Mouse (Mus musculus) Patski (cell line): ENCODE data around the gene Slc1a3. TPM values are rescaled to one million over a fixed set of nuclear protein-coding genes. Genes with fewer than 3 reads are reported as not detected.

Experiments
- ATAC-seq: fragments of 100-300 bp; one replicate; pipeline ENCODE4 v1.8.0; 2021
- CTCF ChIA-PET: fragments of 350-600 bp; sonication (Branson Sonifier 250); formaldehyde crosslinking; loops from one replicate; lab custom pipeline; 2022; ENCODE audit warnings: inconsistent platforms; lab: Charles Lee
- POLR2A ChIA-PET: fragments of 350-600 bp; sonication (Branson Sonifier 250); formaldehyde crosslinking; loops from one replicate; lab custom pipeline; 2022; ENCODE audit warnings: antibody characterized with exemption, inconsistent platforms; lab: Charles Lee
- DNase-seq: peaks from one replicate; pipeline ENCODE4 v3.0.0-alpha.2; 2011; ENCODE audit warnings: low read depth, low spot score
- H3K27me3 ChIP-seq: fragments of 371-371 bp; one replicate; pipeline ENCODE4 v1.5.1; 2021
- CTCF ChIP-seq: fragments of 100-300 bp; IDR thresholded peaks from one replicate; pipeline ENCODE4 v1.5.1; 2021
- in situ Hi-C: fragments of 300-500 bp; cut with MboI; formaldehyde crosslinking; loops from 3 replicates; pipeline ENCODE4 v1.11.1; 2018; ENCODE audit warnings: low pct_unique_long_range_greater_than_20kb, mixed read lengths
- polyA plus RNA-seq: library from polyadenylated mRNA; unstranded; gene quantifications from one replicate; pipeline ENCODE4 v1.2.3, GENCODE M21; 2021

Gene Slc1a3
- polyA plus RNA-seq, 1 experiment from 2014 or later: 8.8 TPM

DNA sequence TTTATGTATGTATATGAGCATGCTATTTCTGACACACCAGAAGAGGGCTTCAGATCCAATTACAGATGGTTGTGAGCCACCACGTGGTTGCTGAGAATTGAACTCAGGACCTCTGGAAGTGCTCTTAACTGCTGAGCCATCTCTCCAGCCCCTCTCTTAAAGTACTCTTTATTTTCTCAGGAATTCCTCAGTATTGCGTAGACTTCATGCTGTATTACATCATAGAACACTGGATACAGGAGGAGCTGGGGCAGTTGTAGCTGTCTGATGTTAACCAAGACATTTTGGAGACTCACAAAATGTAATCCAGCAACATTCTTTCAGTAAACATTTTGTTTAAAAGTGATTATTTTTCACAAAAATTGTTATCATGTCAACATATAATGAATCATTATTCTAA, 73.3 kb downstream of the Slc1a3 start:
- ATAC-seq (no peak), DNase-seq (no peak)
- TF ChIP-seq CTCF: no peak
- in situ Hi-C loops: no loop called here
- ChIA-PET POLR2A (interaction anchor here (0.7 kb wide), 1 partner anchor 186 kb away, joined by 7 read pairs; no protein-coding TSS in a partner anchor), CTCF (interaction anchor here (1.4 kb wide), 1 partner anchor 10 kb away, joined by 4 read pairs; no protein-coding TSS in a partner anchor)
- no peaks in the 10 kb centered on the region for H3K27me3 ChIP-seq

DNA sequence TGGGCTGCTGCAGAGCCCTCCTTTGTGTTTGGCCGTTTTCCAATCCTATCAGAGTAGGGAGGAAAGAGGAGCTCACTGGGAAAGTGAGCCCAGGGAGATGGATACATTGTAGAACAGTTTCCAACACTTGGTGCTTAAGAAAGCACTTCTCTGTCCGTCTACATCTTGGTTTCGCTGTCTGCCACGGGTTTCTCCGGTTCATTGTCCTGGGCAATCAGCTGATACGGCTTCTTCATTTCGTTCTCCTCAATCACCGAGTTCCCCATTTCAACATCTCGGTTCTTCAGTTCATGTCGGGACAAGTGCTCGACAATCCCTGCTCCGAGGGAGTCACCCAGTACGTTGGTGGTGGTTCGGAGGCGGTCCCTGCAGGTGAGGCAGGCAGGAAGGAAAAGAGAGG, 74.6 kb downstream of the Slc1a3 start:
- no peak for TF ChIP-seq CTCF

DNA sequence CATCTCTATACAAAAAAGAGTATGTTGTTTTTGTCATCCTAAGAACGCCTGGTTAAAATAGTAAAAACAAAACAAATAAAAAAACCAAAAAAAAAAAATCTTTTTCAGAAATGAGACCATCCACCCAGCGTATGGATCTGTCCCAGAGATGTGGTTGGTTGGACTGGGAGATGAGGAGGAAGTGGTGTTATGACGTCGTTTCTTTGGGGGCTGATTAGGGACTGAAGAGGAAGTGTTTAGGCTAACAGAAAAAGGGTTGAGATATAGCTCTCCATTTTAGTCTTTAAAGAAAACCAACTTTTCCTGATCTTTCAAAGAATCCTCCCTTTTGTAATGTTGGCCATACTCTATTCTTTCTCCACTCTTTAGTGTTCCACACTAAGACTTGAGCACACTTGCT, 75.8 kb downstream of the Slc1a3 start:
- in situ Hi-C loops: loop anchor here (5.0 kb wide), 2 partner anchors 167 to 247 kb away; no protein-coding TSS in a partner anchor
- ATAC-seq (no peak), DNase-seq (no peak)
- H3K27me3 ChIP-seq: no peaks in the 10 kb centered on the region
- POLR2A ChIA-PET: no interaction called here
- TF ChIP-seq CTCF: no peak
- CTCF ChIA-PET: interaction anchor here (2.0 to 3.1 kb wide), 2 partner anchors 41 to 249 kb away, joined by 5 to 13 read pairs; no protein-coding TSS in a partner anchor

More for the DNA sequence above, 74.6 kb downstream of the Slc1a3 start:
- POLR2A ChIA-PET: interaction anchor here (0.6 kb wide), 1 partner anchor 16 kb away, joined by 4 read pairs; no protein-coding TSS in a partner anchor
- DNase-seq (no peak), ATAC-seq (no peak)
- CTCF ChIA-PET: interaction anchor here (1.1 kb wide), 1 partner anchor 9 kb away, joined by 3 read pairs; no protein-coding TSS in a partner anchor
- in situ Hi-C loops: no loop called here
- no peaks in the 10 kb centered on the region for H3K27me3 ChIP-seq

DNA sequence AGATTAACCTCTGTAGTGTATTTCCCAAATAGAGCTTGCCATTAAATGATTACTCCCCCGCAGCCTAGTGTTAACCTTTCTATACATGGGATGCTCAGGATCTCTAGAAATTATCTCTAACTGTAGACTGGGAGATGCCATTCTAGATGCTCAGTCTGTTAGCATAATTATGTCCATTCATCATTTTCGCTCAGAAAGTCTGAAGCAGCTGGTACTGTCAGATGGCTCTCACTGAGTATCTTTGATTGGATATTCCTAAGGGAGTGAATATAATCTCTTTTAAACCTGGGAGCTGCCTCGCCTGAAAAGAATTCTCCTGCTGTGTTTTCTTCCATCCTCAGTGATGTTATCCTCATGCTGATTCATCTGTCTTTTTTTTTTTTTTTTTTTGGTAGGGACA, 76.2 kb downstream of the Slc1a3 start:
- in situ Hi-C loops: loop anchor here (5.0 kb wide), 2 partner anchors 168 to 248 kb away; no protein-coding TSS in a partner anchor
- TF ChIP-seq CTCF: no peak
- no peak for DNase-seq
- CTCF ChIA-PET: interaction anchor here (1.2 to 3.1 kb wide), 4 partner anchors 30 to 249 kb away, joined by 4 to 13 read pairs (median 5); no protein-coding TSS in a partner anchor
- no peaks in the 10 kb centered on the region for H3K27me3 ChIP-seq
- ATAC-seq: no peak
- POLR2A ChIA-PET: interaction anchor here (0.5 kb wide), 1 partner anchor 208 kb away, joined by 3 read pairs; no protein-coding TSS in a partner anchor

DNA sequence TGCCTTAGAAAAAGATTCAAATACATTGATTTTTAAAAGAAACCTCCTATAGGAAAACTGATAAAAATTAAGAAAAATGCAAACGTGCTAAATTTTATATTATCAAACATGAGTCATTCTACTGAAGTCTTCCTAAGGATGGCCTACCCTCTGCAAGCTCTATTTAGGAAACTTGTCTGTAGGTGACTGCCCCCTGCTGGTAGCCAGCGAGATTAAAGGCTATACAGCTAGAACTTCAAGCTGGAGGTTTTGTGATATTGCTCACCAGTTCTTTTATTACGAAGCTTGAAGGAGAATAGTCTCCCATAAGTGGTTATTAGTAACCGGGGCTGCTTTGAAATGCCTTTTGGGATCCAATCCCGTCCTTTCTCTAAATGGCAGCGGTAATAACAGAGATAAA, 77.2 kb downstream of the Slc1a3 start:
- POLR2A ChIA-PET: no interaction called here
- H3K27me3 ChIP-seq: no peaks in the 10 kb centered on the region
- CTCF ChIA-PET: interaction anchor here (1.0 to 3.1 kb wide), 8 partner anchors 11 to 250 kb away, joined by 3 to 13 read pairs (median 4); no protein-coding TSS in a partner anchor
- DNase-seq (no peak), ATAC-seq (no peak)
- peak; percentile 59 for TF ChIP-seq CTCF
- in situ Hi-C loops: loop anchor here (5.0 kb wide), 2 partner anchors 169 to 249 kb away; no protein-coding TSS in a partner anchor

DNA sequence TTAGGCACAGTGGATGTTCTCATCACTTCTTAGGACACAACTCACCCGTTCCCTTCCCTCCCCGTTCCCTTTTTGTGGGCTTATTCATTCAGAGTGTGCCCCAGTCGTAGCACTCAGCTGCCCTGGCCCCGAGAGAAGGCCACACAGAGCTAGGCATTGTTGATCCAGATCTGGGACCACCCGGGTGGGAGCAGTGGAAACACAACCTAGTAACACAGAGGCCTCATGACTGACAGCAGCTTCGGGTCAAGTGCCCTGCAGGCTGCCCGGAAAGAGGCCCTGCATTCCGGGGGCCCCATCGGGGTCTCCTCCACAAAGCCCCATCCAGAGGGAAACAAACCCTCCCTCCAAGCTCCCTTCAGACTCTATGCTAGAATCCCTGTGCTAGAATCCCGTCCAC, 78.2 kb downstream of the Slc1a3 start:
- no peak for ATAC-seq

DNA sequence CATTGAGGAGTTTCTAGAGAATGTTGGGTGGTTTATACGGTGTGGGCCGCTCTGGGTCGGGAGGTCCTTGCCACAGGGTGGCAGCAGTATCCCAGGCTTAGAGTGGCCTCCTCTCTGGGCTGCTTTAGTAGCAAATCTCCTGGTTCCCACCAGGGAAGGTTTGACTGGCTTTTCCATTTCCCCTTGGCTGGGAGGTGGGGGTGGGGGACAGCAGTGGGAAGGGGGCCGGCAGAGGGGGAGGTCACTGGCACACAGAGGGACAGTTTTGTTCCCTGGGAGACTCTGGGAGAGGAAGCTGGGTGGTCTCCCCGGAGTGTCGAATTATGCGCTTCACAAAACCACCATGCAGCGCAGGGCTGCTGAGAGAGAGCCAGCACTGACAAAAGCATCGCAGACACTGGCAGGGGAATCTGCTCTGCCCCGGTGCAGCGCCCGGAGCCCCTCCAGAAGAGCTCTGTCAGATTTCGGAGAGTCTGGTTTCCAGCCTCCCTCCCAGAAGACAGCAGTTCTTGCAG, 81.2 kb downstream of the Slc1a3 start:
- TF ChIP-seq CTCF: peak; percentile 94
- ATAC-seq: peak; percentile 71
- ChIA-PET POLR2A (interaction anchor here (0.6 kb wide), 1 partner anchor 442 kb away, joined by 4 read pairs; no protein-coding TSS in a partner anchor), CTCF (interaction anchor here (1.6 to 3.5 kb wide), 5 partner anchors 38 to 379 kb away, joined by 3 to 26 read pairs (median 12); no protein-coding TSS in a partner anchor)
- in situ Hi-C loops: no loop called here
- no peaks in the 10 kb centered on the region for H3K27me3 ChIP-seq
- DNase-seq: no peak

More for the DNA sequence above, 78.2 kb downstream of the Slc1a3 start:
- CTCF ChIA-PET: interaction anchor here (1.4 to 3.1 kb wide), 4 partner anchors 22 to 251 kb away, joined by 3 to 13 read pairs (median 6); no protein-coding TSS in a partner anchor
- no peaks in the 10 kb centered on the region for H3K27me3 ChIP-seq
- DNase-seq: no peak
- in situ Hi-C loops: loop anchor here (5.0 kb wide), 2 partner anchors 170 to 250 kb away; no protein-coding TSS in a partner anchor
- POLR2A ChIA-PET: no interaction called here
- no peak for TF ChIP-seq CTCF

DNA sequence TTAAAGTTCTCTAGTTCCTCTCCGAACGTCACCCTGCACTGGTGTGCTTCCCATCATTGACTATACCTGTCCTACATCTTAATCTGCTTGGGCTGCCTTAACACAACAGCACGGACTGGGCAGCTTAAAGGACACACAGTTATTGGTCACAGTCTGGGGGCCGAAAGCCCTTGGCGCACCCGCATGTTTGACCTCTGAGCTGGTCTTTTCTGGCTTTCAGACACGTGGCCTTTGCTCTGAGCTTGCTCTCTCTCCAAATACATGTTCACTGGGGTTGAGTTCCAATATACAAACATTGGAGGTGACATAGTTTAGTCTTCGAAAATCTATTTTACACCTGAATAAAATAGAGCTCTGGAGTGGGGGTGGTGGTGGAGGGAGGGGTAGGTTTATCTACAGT, 82.4 kb downstream of the Slc1a3 start:
- POLR2A ChIA-PET: no interaction called here
- no peaks in the 10 kb centered on the region for H3K27me3 ChIP-seq
- CTCF ChIA-PET: interaction anchor here (0.8 to 3.5 kb wide), 4 partner anchors 255 to 380 kb away, joined by 3 to 26 read pairs (median 11); no protein-coding TSS in a partner anchor
- in situ Hi-C loops: no loop called here
- TF ChIP-seq CTCF: no peak
- DNase-seq (no peak), ATAC-seq (no peak)

DNA sequence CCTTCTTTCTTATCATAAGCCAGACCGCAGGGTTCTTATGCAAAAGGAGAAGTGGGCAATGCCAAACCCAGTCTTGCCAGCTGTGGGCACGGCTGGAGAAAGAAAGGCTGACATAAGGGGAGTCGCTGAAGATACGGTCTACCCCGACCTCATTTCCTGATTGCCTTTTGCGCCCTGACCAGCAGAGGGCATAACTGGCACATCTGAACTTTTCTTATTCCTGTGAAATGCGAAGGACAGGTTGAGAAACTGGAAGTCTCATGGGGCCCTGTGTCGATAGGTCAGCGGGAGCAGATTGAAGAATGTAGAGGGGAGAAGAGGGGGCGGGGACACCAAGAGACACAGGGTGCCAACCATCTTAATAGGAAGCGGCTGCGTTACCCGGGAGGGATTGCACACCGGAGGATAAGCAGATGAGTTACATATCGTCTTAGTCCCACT, 83.4 kb downstream of the Slc1a3 start:
- ATAC-seq: peak; percentile 60
- in situ Hi-C loops: no loop called here
- POLR2A ChIA-PET: no interaction called here
- H3K27me3 ChIP-seq: no peaks in the 10 kb centered on the region
- TF ChIP-seq CTCF: peak; percentile 95
- DNase-seq: no peak
- CTCF ChIA-PET: interaction anchor here (0.7 to 2.9 kb wide), 6 partner anchors 12 to 355 kb away, joined by 3 to 13 read pairs (median 3); no protein-coding TSS in a partner anchor

DNA sequence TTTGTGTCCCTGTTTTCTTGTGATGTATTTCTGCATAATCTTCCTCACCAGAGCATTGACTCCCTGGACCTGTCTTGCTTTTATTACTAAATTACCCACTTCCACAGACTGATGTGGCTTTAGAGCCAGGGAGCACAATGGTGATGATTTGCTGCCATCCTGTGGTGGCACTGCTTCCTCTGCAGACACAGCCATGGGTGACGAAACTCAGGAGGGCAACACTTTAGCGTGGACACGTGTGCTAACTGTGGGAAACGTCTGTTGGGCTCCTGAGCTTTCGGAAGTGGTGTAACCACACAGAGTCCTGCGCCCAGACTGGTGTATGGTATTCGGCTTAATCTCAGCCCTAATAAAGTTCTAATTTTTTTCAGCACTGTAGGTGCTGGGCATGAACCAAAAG, 85.2 kb downstream of the Slc1a3 start:
- in situ Hi-C loops: no loop called here
- ATAC-seq (peak; percentile 54), DNase-seq (no peak)
- ChIA-PET POLR2A (no interaction called here), CTCF (interaction anchor here (0.7 to 2.9 kb wide), 7 partner anchors 9 to 387 kb away, joined by 3 to 13 read pairs (median 3); no protein-coding TSS in a partner anchor)
- no peaks in the 10 kb centered on the region for H3K27me3 ChIP-seq
- peak; percentile 87 for TF ChIP-seq CTCF
